Mouse (Mus musculus) liver, embryonic 12.5 days (tissue): ENCODE data around the gene Nipal4. TPM values are rescaled to one million over a fixed set of nuclear protein-coding genes. Genes with fewer than 3 reads are reported as not detected.

ENCODE experiments used
- ATAC-seq: fragments of 200-750 bp; cut with Nextera tagmentation; 2 replicates; pipeline ENCODE4 v1.8.0; 2017; ENCODE audit warnings: moderate number of reproducible peaks, mild to moderate bottlenecking, moderate library complexity
- H3K27ac ChIP-seq: fragments of 300-500 bp; sonication (generic); 2 replicates; pipeline ENCODE4 v1.5.1; 2016; ENCODE audit warnings: mild to moderate bottlenecking
- H3K27me3 ChIP-seq: fragments of 300-500 bp; sonication (generic); replicated peaks from 2 replicates; pipeline ENCODE4 v1.6.1; 2016; ENCODE audit warnings: mild to moderate bottlenecking, moderate library complexity
- H3K36me3 ChIP-seq: fragments of 300-500 bp; sonication (generic); 2 replicates; pipeline ENCODE4 v1.6.1; 2016; ENCODE audit warnings: mild to moderate bottlenecking, moderate library complexity
- H3K4me1 ChIP-seq: fragments of 300-500 bp; sonication (generic); 2 replicates; pipeline ENCODE4 v1.6.1; 2016
- H3K4me2 ChIP-seq: fragments of 300-500 bp; sonication (generic); 2 replicates; pipeline ENCODE4 v1.6.1; 2016; ENCODE audit warnings: mild to moderate bottlenecking, moderate library complexity
- H3K4me3 ChIP-seq: fragments of 300-500 bp; sonication (generic); 2 replicates; pipeline ENCODE4 v1.5.1; 2016; ENCODE audit warnings: mild to moderate bottlenecking, moderate library complexity
- H3K9ac ChIP-seq: fragments of 300-500 bp; sonication (generic); 2 replicates; pipeline ENCODE4 v1.6.1; 2016; ENCODE audit warnings: mild to moderate bottlenecking, moderate library complexity
- H3K9me3 ChIP-seq: fragments of 300-500 bp; sonication (generic); replicated peaks from 2 replicates; pipeline ENCODE4 v1.6.1; 2016; ENCODE audit warnings: mild to moderate bottlenecking, moderate library complexity
- WGBS: fragments of 180-500 bp; shearing (Covaris S2); methylation state at CpG from one replicate; pipeline ENCODE4 v1.1.7; 2016; ENCODE audit not compliant: insufficient replicate concordance; 5-methylcytosine and 5-hydroxymethylcytosine counted together
- polyA plus RNA-seq: library from polyadenylated mRNA; unstranded; fragments of >200 nt; fragmentation: Nextera tagmentation; extraction: Ambion mirVana; gene quantifications from 2 replicates; pipeline ENCODE4 v1.2.1, GENCODE M21; 2016

Gene Nipal4
- polyA plus RNA-seq, 1 experiment from 2014 or later, result 0.26 TPM

DNA sequence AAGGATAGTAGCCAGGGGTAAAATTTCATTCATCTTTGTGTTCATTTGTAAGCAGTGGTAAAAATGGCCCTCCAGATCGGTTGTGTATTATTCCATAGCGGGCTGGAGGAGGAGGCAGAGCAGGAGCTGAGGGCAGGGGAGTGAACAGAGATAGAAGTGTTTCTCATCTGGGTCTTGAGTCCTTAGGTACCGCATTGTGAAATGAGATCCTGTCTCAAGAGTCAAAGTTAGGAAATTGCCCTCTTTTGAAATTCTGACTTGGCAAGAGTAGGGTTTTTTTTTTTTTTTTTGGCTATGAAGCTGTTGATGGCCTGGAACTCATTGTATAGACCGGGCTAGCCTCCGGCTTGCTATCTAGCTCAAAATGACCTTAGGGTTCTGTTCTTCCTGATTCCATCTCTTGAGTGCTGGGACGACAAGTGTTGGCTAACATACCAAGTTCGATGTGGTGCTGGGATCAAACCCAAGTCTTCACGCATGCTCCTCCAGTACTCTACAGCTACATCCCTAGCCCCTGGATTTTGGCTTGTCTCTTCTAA is 42.9 kb downstream of the Nipal4 start:
- H3K4me3 ChIP-seq, result no peak overlapping the region
- H3K27me3 ChIP-seq, result no peaks in the 10 kb centered on the region
- no peak overlapping the region for H3K27ac ChIP-seq
- H3K36me3 ChIP-seq, result no peaks in the 10 kb centered on the region
- peaks cover 12% of the 10 kb centered on the region for H3K4me1 ChIP-seq
- H3K4me2 ChIP-seq, result no peak overlapping the region
- no peak for ATAC-seq
- H3K9me3 ChIP-seq, result no peaks in the 10 kb centered on the region
- WGBS, result 84% methylated on average over 8 of the region's 8 CpGs
- H3K9ac ChIP-seq, result no peak overlapping the region

DNA sequence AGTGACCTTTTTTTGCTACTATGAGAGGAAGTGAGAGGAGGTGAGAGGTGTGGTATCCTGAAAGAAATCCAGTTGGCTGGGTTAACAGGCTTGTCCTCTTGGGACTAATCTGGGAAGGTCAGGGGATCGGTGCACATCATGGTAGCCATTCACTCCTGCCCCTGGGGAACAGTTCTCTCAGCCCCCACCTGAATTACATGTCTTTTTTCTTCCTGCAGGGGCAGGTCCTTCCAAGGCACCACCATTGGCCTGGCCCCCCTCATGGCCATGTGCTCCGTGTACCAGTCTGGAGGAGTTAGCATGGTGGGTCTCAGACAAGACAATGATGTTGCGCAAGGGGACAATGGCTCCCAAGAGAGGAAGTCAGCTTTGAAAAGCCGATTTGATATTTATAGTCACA is 43.4 kb downstream of the Nipal4 start:
- Histone ChIP-seq H3K27ac (no peak overlapping the region), H3K4me3 (no peak overlapping the region), H3K4me2 (no peak overlapping the region), H3K9ac (no peak overlapping the region), H3K27me3 (0 out of 2 replicates have a peak, but pooled peaks cover 4% of the 10 kb centered on the region), H3K4me1 (peaks cover 7% of the 10 kb centered on the region), H3K9me3 (no peaks in the 10 kb centered on the region), H3K36me3 (no peaks in the 10 kb centered on the region)
- ATAC-seq, result no peak
- WGBS, result 75% methylated on average over 4 of the region's 4 CpGs

DNA sequence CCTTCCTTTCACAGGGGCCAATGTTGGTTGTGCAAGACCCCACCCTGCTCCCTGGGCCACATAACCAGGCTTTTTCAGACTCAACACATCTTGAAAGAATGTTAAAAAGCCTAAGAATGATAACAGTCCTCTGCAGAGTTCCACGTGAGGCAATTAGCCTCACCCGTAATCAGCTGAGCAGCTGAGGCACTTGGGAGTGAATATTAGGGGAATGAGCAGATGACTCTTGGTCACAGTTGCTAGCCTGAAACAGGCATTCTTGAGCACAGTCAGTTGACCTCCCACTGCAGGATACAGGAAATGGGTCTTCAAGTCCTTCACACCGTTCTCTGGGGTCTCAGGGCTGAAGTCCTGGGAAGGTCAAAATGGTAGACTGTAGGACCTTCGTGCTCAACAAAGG is 44.6 kb downstream of the Nipal4 start:
- no peaks in the 10 kb centered on the region for H3K4me1 ChIP-seq
- 75% methylated on average over 4 of the region's 4 CpGs for WGBS
- no peak overlapping the region for H3K4me3 ChIP-seq
- H3K9ac ChIP-seq, result no peak overlapping the region
- H3K9me3 ChIP-seq, result no peaks in the 10 kb centered on the region
- no peak overlapping the region for H3K27ac ChIP-seq
- 0 out of 2 replicates have a peak, but pooled peaks cover 4% of the 10 kb centered on the region for H3K27me3 ChIP-seq
- H3K4me2 ChIP-seq, result no peak overlapping the region
- ATAC-seq, result no peak
- no peaks in the 10 kb centered on the region for H3K36me3 ChIP-seq

DNA sequence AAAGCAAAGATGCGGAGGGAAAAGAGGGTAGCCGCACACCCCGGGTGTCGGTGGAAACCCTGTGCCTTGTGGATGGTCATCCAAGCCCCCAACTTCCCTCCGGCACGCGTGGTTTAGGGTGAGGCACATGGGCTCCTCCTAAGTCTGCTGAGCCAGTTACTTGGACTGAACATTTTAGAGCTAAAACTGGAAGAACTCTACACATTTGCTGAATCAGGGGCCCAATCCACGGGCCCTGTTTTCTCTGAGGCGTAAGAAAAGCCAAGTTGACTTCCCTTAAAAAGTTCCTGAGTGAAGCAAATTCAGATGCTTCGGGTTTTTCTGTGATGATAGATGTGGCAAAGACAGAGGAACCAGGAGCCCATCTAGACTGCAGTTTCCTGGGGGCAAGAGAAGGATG is 46.2 kb downstream of the Nipal4 start:
- no peaks in the 10 kb centered on the region for H3K36me3 ChIP-seq
- no peak for ATAC-seq
- H3K9ac ChIP-seq, result no peak overlapping the region
- no peak overlapping the region for H3K4me3 ChIP-seq
- 0 out of 2 replicates have a peak, but pooled peaks cover 4% of the 10 kb centered on the region for H3K27me3 ChIP-seq
- H3K4me2 ChIP-seq, result no peak overlapping the region
- H3K9me3 ChIP-seq, result no peaks in the 10 kb centered on the region
- 78% methylated on average over 10 of the region's 10 CpGs for WGBS
- H3K4me1 ChIP-seq, result no peaks in the 10 kb centered on the region
- no peak overlapping the region for H3K27ac ChIP-seq

DNA sequence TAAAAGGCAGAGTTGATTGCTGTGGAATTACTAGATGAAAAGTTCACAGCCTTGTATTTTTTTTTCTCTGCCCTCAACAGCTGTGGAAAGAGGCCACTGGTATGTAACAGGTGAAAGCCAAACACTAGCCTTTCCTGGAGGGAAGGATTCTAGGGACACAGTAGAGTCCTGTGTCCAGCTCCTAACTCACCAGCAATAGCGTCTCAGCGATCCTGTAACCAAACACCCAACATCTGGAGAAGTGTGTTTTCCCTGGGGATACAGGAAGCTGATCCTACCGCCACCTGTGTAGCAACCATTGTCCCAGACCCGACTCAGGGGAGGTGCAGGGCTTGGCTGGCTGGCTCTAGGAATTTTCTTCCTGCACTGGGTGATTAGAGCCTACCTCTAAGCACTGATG is 46.7 kb downstream of the Nipal4 start:
- no peak overlapping the region for H3K4me2 ChIP-seq
- H3K36me3 ChIP-seq, result no peaks in the 10 kb centered on the region
- no peak overlapping the region for H3K9ac ChIP-seq
- H3K27ac ChIP-seq, result no peak overlapping the region
- 48% methylated on average over 4 of the region's 4 CpGs for WGBS
- H3K4me1 ChIP-seq, result no peaks in the 10 kb centered on the region
- H3K9me3 ChIP-seq, result no peaks in the 10 kb centered on the region
- H3K4me3 ChIP-seq, result no peak overlapping the region
- H3K27me3 ChIP-seq, result 0 out of 2 replicates have a peak, but pooled peaks cover 4% of the 10 kb centered on the region
- ATAC-seq, result no peak

DNA sequence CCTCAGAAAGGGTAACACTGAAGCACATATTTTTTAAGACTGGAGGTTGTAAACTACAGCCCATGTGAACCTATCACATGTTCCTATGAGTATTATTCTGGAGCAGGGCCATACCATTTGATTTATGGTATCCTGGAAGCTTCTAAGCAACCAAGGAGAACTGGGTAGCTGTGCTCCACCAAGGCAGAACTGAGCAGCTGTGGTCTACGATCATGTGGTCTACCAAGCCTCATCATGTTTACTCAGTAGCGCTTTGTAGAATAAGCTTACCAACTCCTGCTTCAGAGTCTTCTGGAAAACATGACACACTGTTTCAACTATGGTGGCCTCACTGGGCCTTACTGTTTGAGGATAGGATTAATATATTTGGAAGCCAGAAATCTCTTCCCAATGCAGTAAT is 49.8 kb downstream of the Nipal4 start:
- Histone ChIP-seq H3K4me3 (no peak overlapping the region), H3K9ac (no peak overlapping the region), H3K36me3 (no peaks in the 10 kb centered on the region), H3K4me2 (no peak overlapping the region), H3K27me3 (peaks cover 4% of the 10 kb centered on the region; the same call in 1 of the 2 replicates), H3K9me3 (no peaks in the 10 kb centered on the region), H3K4me1 (no peaks in the 10 kb centered on the region), H3K27ac (no peak overlapping the region)
- 73% methylated on average over 2 of the region's 2 CpGs for WGBS
- no peak for ATAC-seq

DNA sequence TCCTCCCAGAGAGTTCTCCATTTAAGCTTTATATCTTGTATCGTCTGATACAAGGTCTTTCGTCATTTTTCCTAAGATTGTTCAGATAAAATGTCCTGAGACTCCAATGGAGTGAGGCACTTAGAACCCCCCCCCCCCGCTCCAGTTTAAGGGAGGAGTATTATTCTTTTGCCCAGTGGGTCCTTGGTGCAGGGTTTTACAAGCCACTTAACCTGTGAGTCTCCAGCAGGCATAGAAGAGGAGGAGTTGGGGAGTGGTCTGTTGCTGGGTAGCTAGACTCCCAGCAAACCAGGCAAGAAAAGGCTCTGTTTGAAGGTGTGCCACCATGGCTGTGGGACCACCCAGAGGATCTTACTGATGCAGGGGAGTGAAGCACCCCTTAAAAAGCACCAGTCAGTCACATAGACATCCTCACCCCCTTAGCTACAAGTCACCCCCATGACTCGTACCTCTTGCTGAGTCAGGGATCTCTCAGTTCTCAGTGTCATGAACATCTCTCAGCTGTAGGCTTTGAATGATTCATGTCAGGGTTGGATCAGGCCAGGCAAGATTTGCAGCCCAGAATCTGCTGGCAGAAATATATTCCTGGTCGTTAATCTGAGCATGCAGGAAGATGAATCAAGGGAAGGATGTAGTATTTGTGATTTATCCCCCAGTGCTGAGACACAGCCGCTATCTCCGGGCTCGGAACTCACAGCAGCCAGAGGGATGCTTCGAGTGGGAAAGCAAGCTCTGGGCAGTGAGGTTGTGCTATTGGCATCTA is 50.7 kb downstream of the Nipal4 start:
- 67% methylated on average over 9 of the region's 9 CpGs for WGBS
- Histone ChIP-seq H3K9me3 (no peaks in the 10 kb centered on the region), H3K4me3 (no peak overlapping the region), H3K27me3 (peaks cover 4% of the 10 kb centered on the region; the same call in 1 of the 2 replicates), H3K4me2 (no peak overlapping the region), H3K27ac (no peak overlapping the region), H3K9ac (no peak overlapping the region), H3K4me1 (no peaks in the 10 kb centered on the region), H3K36me3 (no peaks in the 10 kb centered on the region)
- ATAC-seq, result no peak

DNA sequence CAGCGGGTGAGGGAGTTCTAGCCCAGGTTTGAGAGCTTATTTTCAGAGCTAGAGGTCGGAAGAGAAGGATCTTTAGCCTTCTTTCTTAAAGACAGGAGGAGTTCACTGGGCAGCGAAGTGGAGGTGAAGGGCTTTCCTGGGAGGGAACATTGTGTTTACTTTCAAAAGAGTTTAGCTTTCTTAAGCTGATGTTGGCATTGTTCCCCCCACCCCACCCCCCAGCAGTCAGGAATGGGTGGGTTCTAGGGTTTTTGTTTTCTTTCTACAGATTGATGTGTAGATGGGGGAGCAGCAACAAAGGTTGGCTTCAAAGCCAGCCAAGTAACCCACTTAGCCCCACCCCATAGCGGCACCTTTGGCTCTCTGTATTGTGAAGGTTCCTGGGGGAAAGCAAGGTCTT is 51.3 kb downstream of the Nipal4 start:
- Histone ChIP-seq H3K9me3 (no peaks in the 10 kb centered on the region), H3K36me3 (no peaks in the 10 kb centered on the region)
- WGBS, result 74% methylated on average over 4 of the region's 4 CpGs

DNA sequence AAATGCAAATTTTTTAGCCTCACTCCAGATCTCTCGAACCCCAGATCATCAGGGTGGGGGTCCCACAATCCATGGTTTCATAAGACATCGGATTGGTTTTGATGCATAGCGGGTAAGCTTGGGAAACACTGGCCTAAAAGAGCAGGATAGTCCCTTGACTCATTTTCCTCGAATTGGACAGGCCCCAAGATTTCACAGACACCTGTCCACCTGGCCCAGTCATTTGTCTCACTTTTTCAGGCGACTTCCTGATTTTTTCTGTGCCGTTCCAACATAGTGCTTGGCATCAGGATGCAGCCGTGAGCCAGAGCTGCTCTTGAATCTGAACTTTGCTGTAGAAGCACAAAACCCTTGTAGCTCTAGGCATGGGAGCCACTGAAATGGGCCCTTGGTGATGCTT is 52.1 kb downstream of the Nipal4 start:
- H3K9me3 ChIP-seq, result no peaks in the 10 kb centered on the region
- no peak overlapping the region for H3K9ac ChIP-seq
- no peak for ATAC-seq
- H3K27ac ChIP-seq, result no peak overlapping the region
- no peaks in the 10 kb centered on the region for H3K36me3 ChIP-seq
- H3K4me3 ChIP-seq, result no peak overlapping the region
- H3K27me3 ChIP-seq, result peaks cover 4% of the 10 kb centered on the region; the same call in 1 of the 2 replicates
- 65% methylated on average over 7 of the region's 7 CpGs for WGBS
- H3K4me1 ChIP-seq, result no peaks in the 10 kb centered on the region
- H3K4me2 ChIP-seq, result no peak overlapping the region

More for the DNA sequence above, 51.3 kb downstream of the Nipal4 start:
- ATAC-seq, result no peak
- Histone ChIP-seq H3K4me1 (no peaks in the 10 kb centered on the region), H3K27ac (no peak overlapping the region), H3K4me3 (no peak overlapping the region), H3K4me2 (no peak overlapping the region), H3K9ac (no peak overlapping the region), H3K27me3 (peaks cover 4% of the 10 kb centered on the region; the same call in 1 of the 2 replicates)

DNA sequence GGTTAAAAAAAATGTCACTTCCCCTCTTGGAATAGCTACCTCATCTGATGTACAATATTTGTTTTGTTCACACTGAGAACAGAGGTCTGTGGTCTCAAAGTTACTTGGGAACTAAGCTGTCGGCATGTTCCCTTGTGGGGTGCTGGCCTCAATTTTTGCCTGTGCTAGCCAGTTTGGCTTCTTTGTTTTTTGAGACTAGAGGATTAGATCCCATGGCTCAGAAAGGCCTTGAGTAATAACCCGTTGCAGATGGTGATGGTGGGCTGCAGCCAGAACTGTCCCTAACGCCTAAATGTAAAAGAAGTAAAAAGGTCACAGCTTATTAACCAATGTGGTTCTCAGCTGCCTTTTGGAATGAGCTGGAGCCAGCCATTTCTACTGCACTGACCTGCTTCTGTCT is 53.1 kb downstream of the Nipal4 start:
- Histone ChIP-seq H3K27me3 (peaks cover 2% of the 10 kb centered on the region; the same call in 1 of the 2 replicates), H3K9ac (no peak overlapping the region), H3K4me3 (no peak overlapping the region), H3K9me3 (no peaks in the 10 kb centered on the region), H3K4me2 (no peak overlapping the region), H3K27ac (no peak overlapping the region), H3K4me1 (no peaks in the 10 kb centered on the region), H3K36me3 (no peaks in the 10 kb centered on the region)
- 63% methylated on average over 3 of the region's 3 CpGs for WGBS
- no peak for ATAC-seq

DNA sequence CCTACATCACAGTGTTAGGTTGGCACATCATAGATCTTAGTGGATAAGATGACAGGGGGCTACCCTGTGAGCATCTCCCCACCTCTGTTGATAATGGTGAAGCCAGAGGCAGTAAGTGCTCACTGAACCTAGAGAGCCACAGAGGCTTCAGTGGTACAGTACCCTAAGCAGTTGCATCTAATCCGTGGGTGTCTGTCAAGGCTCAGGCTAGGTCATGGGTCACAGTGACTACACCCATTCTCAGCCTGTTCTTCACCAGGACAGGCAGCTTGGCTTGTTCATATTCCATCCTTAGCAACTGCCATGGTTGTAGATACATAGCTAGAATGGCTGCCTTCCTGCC is 55.4 kb downstream of the Nipal4 start:
- Histone ChIP-seq H3K36me3 (no peaks in the 10 kb centered on the region), H3K9me3 (no peaks in the 10 kb centered on the region)
- 59% methylated on average over 1 of the region's 1 CpGs for WGBS

DNA sequence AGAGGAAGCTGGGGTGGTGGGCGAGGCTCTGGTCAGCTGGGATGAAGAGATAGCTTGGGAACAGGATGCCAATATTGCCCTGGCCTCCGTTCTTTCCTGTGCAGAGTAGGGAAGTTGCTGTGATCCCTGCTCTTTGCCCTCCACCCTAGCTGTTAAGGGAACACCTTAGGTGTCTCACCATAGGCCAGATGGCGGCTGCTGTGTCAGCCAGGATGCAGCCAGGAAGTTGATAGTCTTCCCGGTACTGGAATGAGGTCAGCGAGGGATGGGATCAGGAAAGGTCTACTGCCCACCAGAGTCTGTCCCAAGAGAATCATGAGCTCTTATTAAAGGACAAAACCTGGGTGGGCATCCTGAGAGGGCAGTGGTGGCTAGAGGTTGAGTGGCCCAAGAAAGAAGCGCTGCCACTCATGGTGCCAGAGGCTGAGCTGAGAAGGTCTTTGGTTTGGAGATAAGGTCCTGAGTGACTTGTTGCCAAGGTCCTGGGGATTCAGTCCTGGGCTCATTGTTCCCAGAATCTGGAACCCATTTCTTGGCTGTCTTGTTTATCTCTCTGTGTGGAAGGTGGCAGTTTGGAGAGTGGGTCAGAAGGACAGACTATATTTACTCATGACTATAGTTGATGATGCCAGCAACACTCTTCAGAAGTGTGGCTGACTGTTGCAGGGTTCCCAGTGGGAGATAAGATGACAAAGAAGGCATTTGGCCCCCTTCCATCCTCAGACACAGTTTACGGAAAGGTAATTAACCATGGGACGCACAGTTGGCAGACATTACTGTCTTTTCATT is 56.0 kb downstream of the Nipal4 start:
- Histone ChIP-seq H3K9me3 (no peaks in the 10 kb centered on the region), H3K9ac (no peak overlapping the region), H3K27me3 (no peaks in the 10 kb centered on the region; the same call in 1 of the 2 replicates), H3K4me2 (no peak overlapping the region), H3K4me3 (no peak overlapping the region), H3K4me1 (no peaks in the 10 kb centered on the region), H3K36me3 (no peaks in the 10 kb centered on the region), H3K27ac (no peak overlapping the region)
- 47% methylated on average over 8 of the region's 8 CpGs for WGBS
- ATAC-seq, result no peak

More for the DNA sequence above, 55.4 kb downstream of the Nipal4 start:
- ATAC-seq, result no peak
- no peak overlapping the region for H3K27ac ChIP-seq
- H3K9ac ChIP-seq, result no peak overlapping the region
- no peak overlapping the region for H3K4me2 ChIP-seq
- H3K4me3 ChIP-seq, result no peak overlapping the region
- no peaks in the 10 kb centered on the region; the same call in 1 of the 2 replicates for H3K27me3 ChIP-seq
- no peaks in the 10 kb centered on the region for H3K4me1 ChIP-seq
